Mouse (Mus musculus) central nervous system, embryonic 14 days (tissue): Measurements from ENCODE around the gene Inpp5d. TPM values are rescaled to one million over a fixed set of nuclear protein-coding genes. Genes with fewer than 3 reads are reported as not detected.

Experiments used
- polyA plus RNA-seq: library from polyadenylated mRNA; depleted of rRNA; stranded (reverse); fragments of >200 nt; gene quantifications from 2 replicates; pipeline ENCODE4 v1.2.3, GENCODE M21; 2012; rRNA removed

Inpp5d gene
- 4.2 and 5.9 TPM in 2 replicates for polyA plus RNA-seq

DNA sequence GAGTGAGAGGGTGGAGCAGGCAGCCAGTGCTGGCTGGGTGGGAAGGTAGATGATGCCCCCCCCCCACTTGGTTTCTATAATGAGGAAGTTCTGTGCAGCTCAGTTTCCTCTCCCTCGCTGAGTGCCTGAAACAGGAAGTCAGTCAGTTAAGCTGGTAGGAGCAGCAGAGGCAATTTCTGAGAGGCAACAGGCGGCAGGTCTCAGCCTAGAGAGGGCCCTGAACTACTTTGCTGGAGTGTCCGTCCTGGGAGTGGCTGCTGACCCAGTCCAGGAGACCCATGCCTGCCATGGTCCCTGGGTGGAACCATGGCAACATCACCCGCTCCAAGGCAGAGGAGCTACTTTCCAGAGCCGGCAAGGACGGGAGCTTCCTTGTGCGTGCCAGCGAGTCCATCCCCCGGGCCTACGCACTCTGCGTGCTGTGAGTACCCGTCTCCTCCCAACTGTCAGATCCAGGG is at the start of gene Inpp5d:
Gene Inpp5d, plus strand, starts transcription at position 102 of the 458 bp plus-strand sequence.

DNA sequence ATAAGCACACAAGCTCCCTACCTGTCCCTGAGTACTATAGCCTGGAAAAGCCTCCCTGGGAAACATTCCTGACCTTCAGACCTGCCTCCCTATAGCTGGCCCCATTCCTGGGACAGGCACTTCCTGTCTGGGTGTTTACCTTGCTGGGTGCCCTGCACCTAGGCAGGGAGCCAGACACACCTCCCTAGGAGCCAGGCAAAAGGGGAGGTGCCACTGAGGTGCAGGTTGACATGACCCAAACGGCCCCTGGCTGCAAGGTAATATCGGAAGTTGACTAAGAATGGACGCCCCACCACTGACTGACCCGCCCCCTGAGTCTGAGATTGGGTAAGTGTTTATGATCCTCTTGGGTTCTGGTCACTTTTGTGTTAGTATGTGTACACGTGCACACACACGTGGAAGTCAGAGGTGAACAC is 46.3 kb upstream of the Inpp5d start, which contains the start of gene Ngef:
Gene Ngef, minus strand, starts transcription at position 71 of the 416 bp plus-strand sequence.

DNA sequence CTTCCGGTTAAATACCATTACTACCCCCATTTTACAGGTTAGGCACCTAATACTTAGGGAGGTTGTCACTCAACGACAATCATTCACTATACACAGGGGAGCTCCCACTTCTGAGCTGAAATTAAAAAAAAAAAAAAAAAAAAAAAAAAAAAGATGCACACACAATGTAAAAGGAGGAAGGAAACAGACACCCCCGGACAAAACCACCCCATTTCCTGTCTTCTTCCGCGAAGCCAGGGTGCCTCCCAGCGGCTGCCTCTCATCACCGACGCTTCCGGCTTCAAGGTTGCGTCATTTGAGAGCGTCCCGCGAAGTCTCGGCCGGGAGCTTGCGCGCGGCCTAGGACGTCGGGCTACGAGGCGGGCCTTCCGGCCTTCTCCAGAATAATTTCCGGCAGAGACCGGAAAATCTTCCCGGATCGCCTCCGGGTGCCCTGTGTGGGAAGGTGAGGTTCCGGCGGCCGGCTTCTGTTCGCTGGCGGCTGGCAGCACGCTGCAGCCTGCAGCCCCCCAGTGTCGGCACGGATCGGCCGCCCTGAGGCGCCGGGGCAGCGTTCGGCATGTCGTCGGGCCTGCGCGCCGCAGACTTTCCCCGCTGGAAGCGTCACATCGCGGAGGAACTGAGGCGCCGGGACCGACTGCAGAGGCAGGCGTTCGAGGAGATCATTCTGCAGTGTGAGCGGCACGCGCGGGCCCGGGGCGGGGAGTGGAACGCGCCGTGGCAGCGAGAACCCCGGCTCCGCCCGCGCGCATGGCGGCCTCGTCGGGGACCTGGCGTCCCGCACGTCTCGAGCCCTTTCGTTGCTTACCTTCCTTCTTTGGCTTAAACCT is 135.7 kb downstream of the Inpp5d start, which contains the start of gene Atg16l1:
Gene Atg16l1, plus strand, starts transcription at position 230 of the 830 bp plus-strand sequence.

Other genes starting within 250 kb of the Inpp5d start
- 3.3 and 5.1 TPM in 2 replicates for gene Kcnj13, start 225.6 kb upstream of the Inpp5d start, polyA plus RNA-seq
- gene Snorc, start 150.0 kb upstream of the Inpp5d start, polyA plus RNA-seq = 1.6 and 23.8 TPM in 2 replicates
- 0.18 and 0.23 TPM in 2 replicates for gene Neu2, start 110.4 kb upstream of the Inpp5d start, polyA plus RNA-seq
- 8.1 and 8.4 TPM in 2 replicates for gene Ngef, start 46.4 kb upstream of the Inpp5d start, polyA plus RNA-seq
- 82.2 and 83.4 TPM in 2 replicates for gene Atg16l1, start 135.6 kb downstream of the Inpp5d start, polyA plus RNA-seq
- 0.66 and 1.1 TPM in 2 replicates for gene Sag, start 183.4 kb downstream of the Inpp5d start, polyA plus RNA-seq
- 50.3 and 53.0 TPM in 2 replicates for gene Dgkd, start 233.0 kb downstream of the Inpp5d start, polyA plus RNA-seq